Mouse (Mus musculus) spleen, embryonic (tissue): Measurements from ENCODE around the gene Tex52.

Source experiments
- CTCF ChIA-PET: fragments of 350-600 bp; sonication (Branson Sonifier 250); formaldehyde crosslinking; loops from one replicate; lab custom pipeline; 2022; lab: Charles Lee

Tex52 gene

DNA sequence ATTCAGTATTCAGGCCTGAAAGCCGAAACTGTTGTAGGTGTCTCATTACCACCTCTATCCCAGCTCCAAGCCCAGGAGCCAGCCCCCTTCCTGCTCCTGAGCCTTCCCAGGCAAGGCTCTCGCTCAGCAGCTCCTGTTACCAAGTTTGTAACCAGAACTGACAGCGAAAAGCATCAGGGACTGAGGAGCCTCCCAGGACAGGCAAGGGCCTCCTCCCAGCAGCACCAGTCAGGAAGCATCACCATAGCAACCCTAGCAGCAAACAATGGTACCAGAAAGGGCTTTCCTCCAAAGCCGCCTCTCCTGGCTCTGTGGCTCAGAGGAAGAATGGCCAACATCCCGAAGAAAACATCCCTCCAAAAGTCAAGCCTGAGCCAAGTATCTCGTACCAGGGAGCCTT lies at the start of gene Tex52, which contains the start of gene Gm44596:
Gene Tex52, plus strand, starts transcription at position 265 of the 400 bp plus-strand sequence.
Gene Gm44596, plus strand, starts transcription at position 312 of the 400 bp plus-strand sequence.
- CTCF ChIA-PET = no interaction called here

DNA sequence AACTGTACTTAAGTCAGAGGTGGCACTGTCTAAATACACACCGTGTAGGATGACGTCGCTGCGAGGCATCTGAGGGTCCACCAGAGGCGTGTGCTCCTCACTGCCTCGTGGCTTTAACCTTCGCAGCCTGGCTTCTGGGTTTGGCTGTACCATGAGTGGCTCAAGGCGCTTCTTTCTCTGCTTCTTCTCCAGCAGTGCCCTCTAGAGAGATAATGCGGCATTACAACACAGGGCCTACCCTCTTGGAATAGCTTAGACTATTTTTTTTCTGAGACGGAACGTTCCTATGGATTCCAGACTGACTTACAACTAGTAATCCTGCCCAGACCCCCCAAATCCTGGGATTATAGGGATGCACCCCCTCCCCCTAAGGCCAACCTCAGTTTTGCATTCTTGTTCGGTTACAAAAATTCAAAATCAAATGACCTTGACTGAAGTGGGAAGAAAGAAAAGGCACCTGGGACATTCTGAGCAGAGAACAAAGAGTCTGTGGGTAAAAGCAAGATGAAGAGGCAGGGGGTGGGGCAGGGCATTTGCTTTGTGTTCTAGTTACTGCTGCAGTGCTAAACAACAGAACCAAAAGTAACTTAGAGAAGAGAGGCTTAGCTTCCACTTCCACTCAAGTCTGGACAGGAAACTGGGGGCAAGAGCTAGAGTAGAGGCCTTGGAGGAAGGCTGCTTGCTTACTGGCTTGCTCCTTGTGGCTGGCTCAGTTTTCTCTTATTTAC lies 40.7 kb upstream of the Tex52 start:
- CTCF ChIA-PET = no interaction called here

DNA sequence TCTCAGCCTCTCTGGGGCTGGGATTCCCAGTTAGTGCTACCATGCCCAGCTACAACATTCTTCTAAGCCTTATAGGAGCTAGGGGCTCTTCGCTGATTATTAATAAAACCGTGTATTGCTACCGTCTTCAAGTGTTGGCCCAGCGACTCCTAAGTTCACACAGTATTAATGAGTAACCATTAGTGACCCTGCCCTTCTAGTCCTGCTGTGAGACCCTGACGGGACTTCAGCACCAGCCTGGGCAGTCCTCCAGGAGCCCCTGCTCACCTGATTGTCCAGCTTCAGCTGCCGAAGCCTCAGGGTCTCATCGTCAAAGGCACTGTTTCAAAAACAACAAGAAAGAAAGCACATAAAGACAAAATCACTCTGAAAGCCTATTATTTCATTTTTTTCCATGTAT lies 37.8 kb upstream of the Tex52 start:
- CTCF ChIA-PET = no interaction called here

DNA sequence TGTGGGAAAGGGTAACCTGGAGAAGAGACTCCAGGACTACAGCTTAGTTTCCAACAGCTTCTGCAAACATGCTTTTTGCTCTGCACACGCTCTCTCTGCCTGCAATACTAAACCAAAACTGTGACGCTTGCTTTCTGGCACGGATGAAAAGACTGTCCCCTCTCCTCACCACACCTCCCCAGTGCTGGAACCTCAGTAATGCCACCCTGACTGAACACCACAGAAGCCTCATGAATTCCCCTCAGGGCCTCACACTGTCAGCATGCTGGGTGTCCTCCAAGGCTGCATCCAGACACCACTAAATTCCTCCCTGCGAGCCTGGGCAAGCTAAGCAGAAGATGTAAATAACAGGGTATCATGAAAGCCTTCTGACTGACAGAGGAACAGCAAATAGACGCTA lies 36.4 kb upstream of the Tex52 start:
- CTCF ChIA-PET = no interaction called here

DNA sequence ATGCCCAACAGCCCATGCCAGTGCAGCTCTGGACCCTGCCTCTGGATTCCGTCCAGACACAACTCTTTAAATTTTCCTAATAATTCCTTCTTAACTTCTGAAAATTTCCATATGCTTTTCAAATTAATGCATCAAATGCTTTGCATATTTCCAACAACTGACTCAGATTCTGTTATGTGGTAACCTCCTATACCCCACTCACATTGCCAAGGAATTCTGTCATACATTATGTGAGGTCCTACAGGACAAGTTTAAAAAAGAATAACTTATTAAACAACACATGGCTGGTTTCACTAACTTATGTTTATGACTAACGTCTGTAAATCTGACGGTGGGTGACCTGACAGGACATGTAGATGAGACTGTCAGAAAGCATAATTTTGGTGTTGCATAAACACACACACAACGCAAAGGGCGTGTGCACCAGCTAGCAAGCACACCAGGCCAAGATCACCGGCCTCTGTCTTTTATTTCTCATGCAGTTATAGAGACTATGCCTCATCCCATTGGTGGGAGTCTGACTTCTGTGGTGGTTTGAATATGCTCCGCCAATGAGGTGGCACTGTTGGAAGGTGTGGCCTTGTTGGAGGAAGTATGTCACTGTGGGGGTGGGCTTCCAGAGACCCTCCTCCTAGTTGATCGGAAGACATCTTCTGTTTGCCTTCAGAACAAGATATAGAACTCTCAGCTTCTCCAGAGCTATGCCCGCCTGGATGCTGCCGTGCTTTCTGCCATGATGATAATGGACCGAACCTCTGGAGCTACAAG lies 33.1 kb upstream of the Tex52 start:
- CTCF ChIA-PET = no interaction called here

DNA sequence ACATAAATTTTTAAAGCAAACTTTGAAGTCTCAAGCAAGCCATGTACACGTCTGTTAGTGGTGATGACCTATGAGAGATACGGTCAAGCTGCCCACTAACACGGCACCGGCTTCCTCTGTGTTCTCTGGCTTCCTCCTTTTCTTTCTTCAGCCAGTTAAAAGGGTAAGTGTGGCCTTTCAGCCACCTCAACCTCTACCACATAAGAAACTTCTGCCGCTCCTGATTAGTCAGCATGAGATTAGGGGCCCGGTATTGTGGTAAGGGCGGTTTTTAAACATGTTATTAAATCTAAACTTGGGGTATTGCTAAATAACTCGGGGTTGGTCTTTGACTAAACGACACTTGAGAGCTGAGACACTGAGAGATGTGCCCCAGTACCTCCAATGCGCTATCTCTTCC lies 29.6 kb upstream of the Tex52 start:
- CTCF ChIA-PET = no interaction called here

DNA sequence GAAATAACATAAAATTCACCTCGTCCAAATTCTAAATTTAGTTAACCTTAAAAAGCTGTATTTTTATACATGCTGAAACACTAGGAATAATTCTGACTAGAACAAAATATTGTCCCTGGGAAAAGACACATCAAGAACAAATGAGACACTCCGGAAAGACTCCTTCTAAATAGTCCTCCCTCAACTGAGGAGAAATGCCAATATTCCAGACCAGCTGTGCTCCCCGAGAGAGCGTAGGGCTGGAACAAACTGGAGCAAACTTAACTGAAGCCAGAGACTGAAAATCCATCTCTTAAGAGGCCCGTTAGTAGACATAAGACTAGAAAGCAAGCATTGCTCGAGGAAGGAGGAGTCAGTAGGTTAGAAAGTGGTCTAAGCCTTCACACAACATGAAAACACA lies 28.5 kb upstream of the Tex52 start:
- CTCF ChIA-PET = no interaction called here

DNA sequence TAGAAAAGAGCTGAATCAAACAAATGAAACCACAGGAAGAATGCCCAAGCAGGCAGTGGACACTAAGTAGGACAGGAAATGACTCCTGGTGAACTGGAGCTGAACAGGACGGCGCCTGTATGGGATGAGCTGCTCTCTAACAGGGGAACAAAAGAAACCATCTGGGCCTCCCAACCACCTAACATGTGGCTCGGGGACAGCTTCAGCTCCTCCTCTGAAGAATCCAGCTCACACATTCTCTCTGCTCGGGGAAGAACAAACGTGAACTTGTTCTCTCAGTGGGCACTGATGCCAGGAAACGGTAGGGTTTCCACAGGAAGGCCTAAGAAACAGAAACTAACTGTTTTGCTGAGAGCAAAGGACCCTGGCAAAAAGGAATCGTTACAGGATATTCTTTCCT lies 25.5 kb upstream of the Tex52 start:
- CTCF ChIA-PET = interaction anchor here (0.7 kb wide), 1 partner anchor 11 kb away, joined by 8 read pairs; no protein-coding TSS in a partner anchor

DNA sequence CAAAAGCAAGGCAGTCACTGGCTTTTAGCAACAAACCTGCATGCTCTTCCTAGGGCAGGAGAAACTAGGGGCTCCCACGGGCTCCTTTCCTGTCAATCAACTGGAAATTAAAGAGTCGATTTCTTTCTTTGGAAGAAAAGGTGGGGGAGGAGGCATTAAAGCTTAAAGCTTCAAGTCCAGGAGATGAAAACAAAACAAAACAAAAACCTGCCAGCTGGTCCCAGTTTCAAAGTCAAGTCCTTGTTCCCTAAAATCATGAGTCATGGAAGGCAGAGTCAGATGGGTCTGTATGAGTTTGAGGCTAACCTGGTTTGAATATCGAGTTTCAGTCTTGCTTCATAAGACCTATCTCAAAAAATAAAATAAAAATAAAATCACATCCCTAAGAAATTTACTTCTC lies 21.1 kb upstream of the Tex52 start:
- CTCF ChIA-PET = interaction anchor here (0.7 kb wide), 1 partner anchor 62 kb away, joined by 17 read pairs; no protein-coding TSS in a partner anchor

DNA sequence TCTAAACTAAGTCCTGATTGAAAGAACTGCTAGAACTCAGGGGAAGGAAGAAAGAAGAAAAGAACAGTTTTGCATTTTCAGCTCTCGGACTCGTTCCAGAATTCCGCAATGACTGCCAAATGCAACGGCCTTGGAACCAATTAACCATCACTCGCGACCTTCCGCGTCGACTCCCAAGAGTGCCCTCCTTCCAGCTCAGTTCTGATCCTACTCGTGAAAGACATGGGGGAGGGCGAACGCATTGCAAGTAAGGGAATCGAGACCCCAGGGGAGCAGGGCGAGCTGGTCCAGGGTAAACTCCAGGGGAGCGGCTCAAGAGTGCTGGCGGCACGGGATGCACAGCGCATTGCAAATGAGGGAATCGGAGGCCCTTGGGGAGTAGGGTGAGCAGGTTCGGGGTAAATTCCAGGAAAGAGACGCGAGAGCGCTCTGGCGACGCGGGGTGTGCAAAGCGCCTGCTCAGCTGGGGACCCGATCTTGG lies 20.0 kb upstream of the Tex52 start:
- CTCF ChIA-PET = no interaction called here

DNA sequence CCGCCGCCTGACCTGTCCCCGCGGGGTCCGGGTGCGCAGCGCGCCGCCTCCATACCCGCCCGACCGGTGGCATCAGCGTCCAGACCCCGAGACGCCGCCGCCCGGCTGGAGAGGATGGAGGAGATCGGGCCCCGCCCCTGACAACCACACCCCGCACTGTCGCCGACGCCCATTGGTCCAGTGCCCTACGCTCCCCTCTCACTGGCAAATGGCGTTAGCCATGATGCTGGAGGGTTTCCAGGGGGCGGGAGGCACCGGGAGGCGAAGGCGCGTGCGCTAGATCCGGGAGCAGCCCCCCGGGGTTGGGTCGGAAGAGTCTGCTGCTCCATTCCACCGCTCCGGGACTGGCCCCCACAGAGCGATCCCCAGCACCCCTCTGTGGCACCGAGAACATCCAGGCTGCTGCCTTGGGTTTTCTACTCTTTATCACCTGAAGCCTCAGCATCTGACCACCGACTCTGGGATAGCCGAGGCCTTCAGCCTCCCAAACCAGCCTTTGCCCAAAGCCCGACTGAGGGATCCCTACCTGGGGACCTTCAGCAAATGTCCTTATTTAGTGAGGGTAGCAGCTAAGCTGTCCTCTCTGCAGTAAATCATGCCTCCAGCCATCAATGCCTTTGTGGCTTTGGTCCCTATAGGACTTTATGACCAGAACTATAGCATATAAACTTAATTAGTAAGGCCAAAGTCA lies 19.4 kb upstream of the Tex52 start, which contains the start of gene Tulp3:
Gene Tulp3, minus strand, starts transcription at position 126 of the 691 bp plus-strand sequence.
- CTCF ChIA-PET = no interaction called here

DNA sequence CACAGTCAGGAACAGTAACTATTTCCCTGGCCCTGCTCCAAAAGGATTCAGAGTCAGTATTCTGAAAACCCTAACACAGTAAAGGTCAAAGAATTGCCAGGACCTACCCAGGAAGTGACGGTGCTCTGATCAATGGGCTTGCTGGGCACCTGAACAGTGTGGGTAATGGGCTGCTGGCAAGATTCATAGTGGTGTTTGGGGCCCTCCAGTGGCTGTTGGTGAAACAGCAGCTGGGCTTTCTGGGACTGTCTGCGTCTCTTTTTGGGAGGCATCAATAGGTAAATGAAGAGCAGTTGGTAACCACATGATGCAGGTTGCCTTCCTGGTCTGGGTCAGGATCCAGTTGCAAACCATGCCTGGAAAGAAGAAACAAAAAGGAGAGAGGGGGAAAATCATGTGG lies 16.3 kb upstream of the Tex52 start:
- CTCF ChIA-PET = interaction anchor here (0.6 kb wide), 1 partner anchor 56 kb away, joined by 3 read pairs; no protein-coding TSS in a partner anchor

DNA sequence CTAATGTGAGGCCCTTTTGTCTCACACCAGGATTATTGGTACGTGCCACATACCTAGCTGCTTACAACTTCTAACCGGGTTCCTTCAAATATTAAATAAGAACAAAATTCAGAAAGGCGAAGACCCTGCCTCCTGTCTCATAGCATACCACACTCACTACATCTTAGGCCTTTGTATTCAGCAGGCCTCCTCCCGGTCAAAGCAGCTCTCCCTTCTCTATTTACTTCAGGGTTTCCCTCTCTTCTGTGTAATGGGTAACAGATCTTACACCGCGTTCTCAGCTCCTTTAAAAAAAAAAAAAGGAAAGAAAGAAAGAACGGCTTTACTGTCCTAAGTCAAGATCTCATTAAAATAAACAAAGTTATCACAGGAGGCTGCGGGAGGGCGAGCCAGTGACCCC lies 13.4 kb upstream of the Tex52 start:
- CTCF ChIA-PET = interaction anchor here (0.7 kb wide), 1 partner anchor 1422 kb away, joined by 3 read pairs; the partner anchor contains the start of gene D6Wsu163e

DNA sequence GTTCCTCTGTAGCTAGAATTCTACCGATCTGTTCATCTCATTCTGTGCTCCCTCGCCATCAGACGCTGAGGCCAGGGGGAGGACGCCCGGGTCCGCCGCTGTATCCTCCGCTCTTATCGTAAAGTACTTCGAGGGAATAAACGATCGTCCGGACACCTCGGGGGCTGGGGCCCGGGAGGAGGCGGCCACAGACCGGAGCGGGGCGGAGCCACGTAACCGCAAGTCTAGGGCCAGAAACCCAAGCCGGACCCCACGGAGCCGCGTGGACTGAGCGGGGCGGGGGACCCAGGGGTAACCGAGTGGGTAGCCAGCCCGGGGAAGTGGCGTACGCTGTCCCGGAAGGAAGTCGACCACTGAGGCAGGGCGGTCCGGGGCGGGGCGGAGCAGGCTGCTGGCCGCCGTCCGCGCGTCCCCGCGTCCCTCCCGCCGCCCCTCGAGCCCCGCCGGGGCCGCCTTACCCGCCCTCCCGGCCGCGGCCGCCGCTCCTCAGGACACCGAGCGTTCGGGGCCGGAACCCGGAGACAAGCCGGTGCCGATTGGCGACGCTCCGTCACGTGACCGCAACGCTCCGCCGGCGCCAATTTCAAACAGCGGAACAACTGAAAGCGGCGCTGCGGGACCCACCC lies 12.8 kb upstream of the Tex52 start, which contains the start of the genes Rhno1 and Foxm1:
Gene Rhno1, minus strand, starts transcription at position 531 of the 626 bp plus-strand sequence.
Gene Foxm1, plus strand, starts transcription at position 587 of the 626 bp plus-strand sequence.
- CTCF ChIA-PET = no interaction called here

DNA sequence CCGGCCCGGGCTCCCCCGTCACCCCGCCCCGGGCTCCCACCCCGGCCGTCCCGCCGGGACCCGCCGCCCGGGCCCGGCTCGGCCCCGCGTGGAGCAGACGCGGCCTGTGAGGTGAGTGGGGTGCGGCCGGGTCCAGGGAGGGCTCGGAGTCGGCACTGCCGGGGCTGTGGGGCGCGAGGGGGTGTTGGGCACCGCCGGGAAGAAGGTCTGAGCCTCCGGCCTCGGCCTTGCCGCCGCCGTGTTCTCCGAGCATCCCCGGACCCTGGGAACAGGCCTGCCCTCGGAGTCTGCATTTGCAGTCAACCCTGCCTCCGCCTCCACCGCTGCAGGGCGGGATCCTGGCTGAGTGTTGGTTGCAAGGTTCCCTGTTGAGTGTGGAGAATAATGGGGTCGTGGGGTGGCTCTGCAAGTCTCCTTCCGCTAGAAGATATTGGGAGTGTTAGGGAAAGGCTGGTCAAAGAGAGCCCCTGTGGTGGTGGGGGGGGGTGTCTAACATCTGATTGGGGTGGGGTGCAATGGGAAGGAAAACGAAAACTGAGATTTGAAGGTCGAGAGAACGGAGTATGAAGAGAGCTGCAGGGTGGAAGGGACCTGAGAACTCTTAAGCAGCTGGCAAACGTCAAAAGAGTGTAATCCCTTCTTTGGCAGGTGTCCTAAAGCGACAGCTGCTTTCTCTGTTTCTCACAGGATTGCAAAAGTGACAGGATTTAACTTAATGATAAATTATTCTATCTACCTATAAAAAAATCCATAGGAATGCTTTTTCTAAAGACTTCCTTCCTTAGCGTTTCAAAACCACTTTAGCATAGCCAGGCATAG lies 12.0 kb upstream of the Tex52 start:
- CTCF ChIA-PET = no interaction called here

DNA sequence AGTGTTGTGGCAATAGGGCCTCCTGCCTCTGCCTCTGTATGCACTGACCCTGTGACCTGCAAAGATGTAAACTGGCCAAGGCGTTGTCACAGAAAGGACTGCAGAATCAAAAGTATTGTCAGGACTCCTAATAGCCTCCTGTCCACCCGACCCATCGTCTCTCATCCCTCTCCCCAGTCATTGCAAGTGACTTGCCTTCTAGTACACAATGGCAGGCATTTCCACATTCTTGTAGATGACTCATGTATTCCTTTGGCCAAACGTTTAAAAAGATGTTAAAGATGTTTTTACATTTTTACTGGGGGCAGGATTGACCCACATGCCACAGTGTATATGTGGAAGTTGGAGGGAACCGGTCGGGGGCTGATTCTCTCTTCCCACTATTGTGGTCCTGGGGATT lies 10.5 kb upstream of the Tex52 start:
- CTCF ChIA-PET = interaction anchor here (0.6 kb wide), 1 partner anchor 136 kb away, joined by 22 read pairs; no protein-coding TSS in a partner anchor

DNA sequence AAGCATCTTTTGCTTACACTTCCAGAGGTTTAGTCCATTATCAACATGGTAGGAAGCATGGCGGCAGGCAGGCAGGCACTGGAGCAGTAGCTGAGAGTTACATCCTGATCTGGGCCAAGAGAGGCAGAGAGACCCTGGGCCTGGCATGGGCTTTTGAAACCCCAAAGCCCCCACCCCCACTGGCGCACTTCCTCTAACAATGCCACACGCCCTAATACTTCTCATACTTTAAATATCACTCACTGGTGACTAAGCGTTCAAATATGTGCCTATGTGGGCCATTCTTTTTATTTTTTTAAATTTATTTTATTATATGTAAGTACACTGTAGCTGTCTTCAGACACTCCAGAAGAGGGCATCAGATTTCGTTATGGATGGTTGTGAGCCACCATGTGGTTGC lies 8.8 kb upstream of the Tex52 start:
- CTCF ChIA-PET = no interaction called here

DNA sequence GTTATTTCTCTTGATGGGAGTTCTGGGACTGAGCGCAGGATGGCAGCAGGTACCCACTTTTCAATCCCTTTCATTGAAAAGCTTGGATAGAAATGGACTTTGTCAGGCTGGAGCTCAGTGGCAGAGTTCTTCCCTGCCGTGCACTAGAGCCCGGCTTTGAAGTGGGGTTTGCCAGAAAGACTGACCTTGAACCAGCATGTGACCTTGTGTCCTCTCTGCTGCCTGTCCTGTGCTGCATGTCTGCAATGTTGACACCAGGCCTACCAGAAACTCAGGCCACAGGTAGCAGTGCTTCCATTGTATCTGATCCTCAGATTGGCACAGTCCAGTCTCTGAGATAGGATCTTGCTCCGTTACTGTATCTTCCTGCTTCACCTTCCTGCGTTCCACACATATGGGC lies 5.2 kb upstream of the Tex52 start:
- CTCF ChIA-PET = no interaction called here

DNA sequence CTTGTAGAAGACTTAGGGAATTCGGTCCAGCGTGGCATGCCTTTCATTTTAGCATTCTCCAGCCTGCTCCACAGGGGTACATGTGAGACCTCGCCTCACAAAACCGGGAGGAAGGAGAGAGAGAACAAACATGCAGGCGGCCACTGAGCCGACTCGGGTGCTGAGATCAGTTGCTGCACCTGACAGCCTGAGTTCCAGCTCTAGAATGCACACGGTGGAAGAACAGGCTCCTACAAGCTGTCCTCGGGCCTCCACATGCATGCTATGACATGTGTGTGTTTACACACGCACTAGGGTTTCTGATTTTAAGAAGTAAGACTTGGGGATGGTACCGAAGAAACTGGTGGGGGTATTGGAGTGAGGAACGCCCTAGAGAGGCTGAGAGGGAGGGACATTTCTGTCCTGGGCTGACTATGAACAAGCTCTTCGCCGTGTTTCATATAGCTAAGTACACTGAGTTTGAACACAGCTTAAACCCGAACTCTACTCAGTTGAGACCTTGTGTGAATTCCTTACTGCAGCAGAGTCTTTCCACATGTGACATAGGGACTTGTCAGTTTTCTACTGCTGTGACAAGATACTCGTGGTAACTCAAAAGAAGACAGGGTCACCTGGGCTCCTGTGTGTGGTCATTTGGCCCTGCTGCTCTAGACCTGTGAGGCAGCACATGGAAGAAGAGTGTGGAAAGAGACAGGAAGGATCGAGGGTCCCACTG lies 1.3 kb downstream of the Tex52 start:
- CTCF ChIA-PET = no interaction called here

DNA sequence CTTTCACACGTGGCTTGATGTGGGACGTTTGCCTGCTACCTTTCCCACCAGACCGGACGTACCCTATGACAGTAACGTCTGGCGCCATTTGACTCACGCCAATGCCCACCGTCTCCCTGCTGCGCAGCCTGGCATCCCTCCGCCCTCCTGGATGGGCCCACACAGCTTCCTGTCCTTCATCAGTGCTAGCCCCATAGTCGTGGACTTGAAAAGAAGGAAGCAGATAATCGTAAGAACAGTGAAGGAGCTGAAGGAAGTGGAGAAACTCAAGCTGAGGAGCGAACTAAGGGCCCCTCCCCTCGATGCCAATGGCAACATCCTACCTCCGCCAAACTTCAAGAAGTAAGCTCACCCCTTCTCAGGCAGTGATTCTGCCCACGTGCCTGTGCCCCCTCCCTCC lies 4.4 kb downstream of the Tex52 start:
- CTCF ChIA-PET = no interaction called here
